Mouse (Mus musculus) thymus, postnatal 4 days (tissue): Measurements from ENCODE around the gene Mitf.
A peak's percentile ranks its signal among the peaks of the same experiment; 100 is the strongest.

ENCODE experiments used
- DNase-seq: peaks from one replicate; pipeline ENCODE4 v3.0.0; 2021

The Mitf gene

DNA sequence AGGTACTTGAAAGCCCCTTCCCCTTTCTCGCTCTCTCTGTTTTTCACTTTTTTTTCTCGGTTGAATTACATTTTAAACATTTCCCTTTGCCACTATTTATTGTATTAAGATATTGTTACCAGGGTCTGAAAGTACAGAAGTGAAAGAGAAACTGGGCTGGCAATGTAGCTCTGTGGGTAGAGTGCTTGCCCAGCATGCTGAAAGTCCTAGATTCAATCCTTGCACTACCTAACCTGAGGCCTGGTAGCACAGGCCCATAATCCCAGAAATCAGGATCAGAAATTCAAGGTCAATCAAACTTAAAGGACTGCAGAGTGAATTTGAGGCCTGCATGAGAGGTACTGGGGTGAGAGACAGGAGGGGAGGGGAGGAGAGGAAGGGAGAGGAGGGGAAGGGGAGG, 242.7 kb downstream of the Mitf start:
- no peak for DNase-seq

DNA sequence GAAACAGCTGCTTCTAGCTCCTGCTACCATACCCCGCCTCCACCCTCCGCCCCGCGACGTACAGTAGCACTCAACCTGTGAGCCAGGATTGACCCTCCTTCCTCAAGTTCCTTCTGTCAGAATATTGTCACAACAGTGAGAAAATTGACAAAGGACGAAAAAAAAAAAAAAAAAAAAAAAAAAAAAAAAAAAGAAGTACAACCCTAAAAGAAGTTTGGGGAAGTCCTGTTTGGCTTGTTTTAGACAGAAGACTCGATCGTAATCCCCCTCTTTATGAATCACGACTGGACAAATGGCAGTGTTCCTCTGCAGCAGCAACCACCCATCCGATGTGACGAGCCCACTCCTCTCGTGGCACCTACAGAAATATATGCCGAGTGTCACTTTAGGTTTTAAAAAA, 255.0 kb downstream of the Mitf start:
- peak; percentile 6 for DNase-seq

DNA sequence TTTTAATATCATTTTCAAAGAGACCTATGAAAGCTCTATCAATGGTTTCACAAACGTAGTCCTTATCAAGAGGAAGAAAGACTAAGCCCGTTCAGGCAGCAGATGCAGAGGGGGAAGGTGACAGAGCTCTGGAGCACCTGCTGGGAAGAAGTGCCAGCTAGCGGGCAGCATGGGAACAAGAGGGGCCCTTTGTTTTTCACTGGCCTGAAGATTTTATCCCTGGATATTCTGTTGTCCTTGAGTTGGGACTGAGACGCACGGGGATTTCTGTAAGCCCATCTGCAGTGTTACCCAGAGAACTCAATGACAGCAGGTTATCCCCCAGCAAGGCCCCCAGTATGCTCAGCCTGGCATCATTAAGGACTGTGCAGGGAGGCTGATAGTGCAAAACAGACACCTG, 258.1 kb downstream of the Mitf start:
- no peak for DNase-seq

DNA sequence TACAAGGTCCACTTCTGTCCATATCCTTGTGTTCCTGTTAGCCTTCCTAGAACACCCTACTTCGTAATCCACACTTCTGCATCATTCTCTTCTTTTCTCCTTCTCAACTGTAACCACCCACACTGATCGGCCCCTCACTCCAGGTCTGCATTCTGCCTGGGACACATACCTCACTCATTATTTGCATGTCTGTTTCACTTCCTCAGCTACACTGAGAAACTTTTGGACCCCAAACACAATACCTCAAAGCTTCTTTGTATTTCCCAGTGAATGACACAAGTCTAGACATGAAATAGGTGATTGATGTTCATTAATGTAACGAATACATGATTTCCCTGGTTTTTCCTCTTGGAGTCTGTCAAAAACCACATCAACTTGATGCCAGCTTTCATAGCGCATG, 259.6 kb downstream of the Mitf start:
- DNase-seq, result no peak
